Mouse (Mus musculus) thymus, adult 2 months (tissue): ENCODE data around the gene Defb36. TPM values are rescaled to one million over a fixed set of nuclear protein-coding genes. Genes with fewer than 3 reads are reported as not detected.

Source experiments
- DNase-seq: peaks from one replicate; pipeline ENCODE4 v3.0.0; 2021
- H3K27ac ChIP-seq: fragments of 200-500 bp; 2 replicates; pipeline ENCODE4 v1.5.1; 2012; ENCODE audit warnings: low read length, control low read depth; ENCODE audit not compliant: control insufficient read depth, insufficient read depth
- H3K27me3 ChIP-seq: fragments of 200-500 bp; 2 replicates; pipeline ENCODE4 v1.6.1; 2012; ENCODE audit warnings: mild to moderate bottlenecking, low read length, moderate library complexity, mixed read lengths; ENCODE audit not compliant: control insufficient read depth, insufficient read depth
- H3K36me3 ChIP-seq: fragments of 200-500 bp; 2 replicates; pipeline ENCODE4 v1.6.1; 2012; ENCODE audit warnings: mild to moderate bottlenecking, low read length, moderate library complexity; ENCODE audit not compliant: control insufficient read depth, insufficient read depth
- H3K4me1 ChIP-seq: fragments of 200-500 bp; replicated peaks from 2 replicates; pipeline ENCODE4 v1.6.1; 2012; ENCODE audit warnings: low read length; ENCODE audit not compliant: control insufficient read depth, insufficient read depth
- H3K4me3 ChIP-seq: fragments of 200-500 bp; 2 replicates; pipeline ENCODE4 v1.5.1; 2012; ENCODE audit warnings: mild to moderate bottlenecking, low read length, control low read depth, moderate library complexity; ENCODE audit not compliant: control insufficient read depth, insufficient read depth
- CTCF ChIP-seq: fragments of 200-500 bp; IDR thresholded peaks from 2 replicates; pipeline ENCODE4 v1.5.1; 2012; ENCODE audit warnings: mild to moderate bottlenecking, control low read depth, low read length, moderate library complexity, borderline replicate concordance; ENCODE audit not compliant: control insufficient read depth, poor library complexity, insufficient read depth; ENCODE audit errors: extremely low read depth
- POLR2A ChIP-seq: fragments of 200-500 bp; IDR thresholded peaks from 2 replicates; pipeline ENCODE4 v1.6.1; 2012; ENCODE audit warnings: mild to moderate bottlenecking, low read length, control low read depth, moderate library complexity; ENCODE audit not compliant: control insufficient read depth, poor library complexity, insufficient read depth; ENCODE audit errors: extremely low read depth
- WGBS: fragments of 180-500 bp; shearing (Covaris S2); methylation state at CpG from one replicate; pipeline ENCODE4 v1.1.7; 2018; 5-methylcytosine and 5-hydroxymethylcytosine counted together
- polyA plus RNA-seq: library from polyadenylated mRNA; depleted of rRNA; stranded (reverse); fragments of >200 nt; gene quantifications from 2 replicates; pipeline ENCODE4 v1.2.3, GENCODE M21; 2012

Gene Defb36
- polyA plus RNA-seq, 1 experiment = not detected

GRCm38 (mm10) chr2:152636246-152637005 is 32.3 kb downstream of the Defb36 start:
- Histone ChIP-seq H3K27me3 (no peaks in the 10 kb centered on the region), H3K4me1 (0 out of 2 replicates have a peak, but pooled peaks cover 3% of the 10 kb centered on the region), H3K27ac (no peak overlapping the region), H3K4me3 (no peak overlapping the region), H3K36me3 (no peaks in the 10 kb centered on the region)
- WGBS = 76% methylated on average over 23 of the region's 23 CpGs
- DNase-seq = no peak
- TF ChIP-seq POLR2A (no peak), CTCF (no peak)

- Histone ChIP-seq H3K4me3 (no peak overlapping the region), H3K36me3 (no peaks in the 10 kb centered on the region), H3K27me3 (no peaks in the 10 kb centered on the region), H3K27ac (no peak overlapping the region), H3K4me1 (0 out of 2 replicates have a peak, but pooled peaks cover 3% of the 10 kb centered on the region)
- no peak for DNase-seq
- WGBS = 92% methylated on average over 6 of the region's 6 CpGs
- TF ChIP-seq POLR2A = no peak
Observed at GRCm38 (mm10) chr2:152637006-152637322, 32.8 kb downstream of the Defb36 start.

GRCm38 (mm10) chr2:152637381-152637780 is 33.3 kb downstream of the Defb36 start:
- no peak for DNase-seq
- no peak overlapping the region for H3K27ac ChIP-seq
- H3K36me3 ChIP-seq = no peaks in the 10 kb centered on the region
- H3K4me1 ChIP-seq = 0 out of 2 replicates have a peak, but pooled peaks cover 3% of the 10 kb centered on the region
- WGBS = 96% methylated on average over 4 of the region's 4 CpGs
- no peak overlapping the region for H3K4me3 ChIP-seq
- TF ChIP-seq CTCF (no peak), POLR2A (no peak)
- no peaks in the 10 kb centered on the region for H3K27me3 ChIP-seq

- H3K36me3 ChIP-seq = no peaks in the 10 kb centered on the region
- no peak for DNase-seq
- TF ChIP-seq POLR2A (no peak), CTCF (no peak)
- H3K4me3 ChIP-seq = no peak overlapping the region
- H3K27ac ChIP-seq = no peak overlapping the region
- WGBS = 82% methylated on average over 6 of the region's 6 CpGs
- no peaks in the 10 kb centered on the region for H3K27me3 ChIP-seq
- no peaks in the 10 kb centered on the region for H3K4me1 ChIP-seq
Observed at GRCm38 (mm10) chr2:152638865-152639264, 34.7 kb downstream of the Defb36 start.

GRCm38 (mm10) chr2:152639406-152640113 is 35.4 kb downstream of the Defb36 start:
- H3K4me1 ChIP-seq = no peaks in the 10 kb centered on the region
- H3K27ac ChIP-seq = no peak overlapping the region
- WGBS = 80% methylated on average over 11 of the region's 11 CpGs
- no peaks in the 10 kb centered on the region for H3K36me3 ChIP-seq
- H3K27me3 ChIP-seq = no peaks in the 10 kb centered on the region
- no peak for TF ChIP-seq CTCF
- no peak for TF ChIP-seq POLR2A
- no peak for DNase-seq
- no peak overlapping the region for H3K4me3 ChIP-seq

GRCm38 (mm10) chr2:152652901-152653620 is 48.9 kb downstream of the Defb36 start:
- no peak for DNase-seq
- WGBS = 84% methylated on average over 10 of the region's 10 CpGs
- Histone ChIP-seq H3K36me3 (no peaks in the 10 kb centered on the region), H3K4me1 (no peaks in the 10 kb centered on the region), H3K27me3 (no peaks in the 10 kb centered on the region), H3K27ac (no peak overlapping the region), H3K4me3 (no peak overlapping the region)
- no peak for TF ChIP-seq CTCF
- no peak for TF ChIP-seq POLR2A
